Mouse (Mus musculus) embryo, embryonic 11.5 days (tissue): ENCODE results near the gene Slc12a7.

Source experiments
- DNase-seq: peaks from one replicate; pipeline ENCODE4 v3.0.0-alpha.2; 2012; ENCODE audit warnings: low read depth, low spot score

Gene Slc12a7

GRCm38 (mm10) chr13:73762938-73763337, 30.0 kb downstream of the Slc12a7 start:
- DNase-seq, result no peak

GRCm38 (mm10) chr13:73763439-73764255, 30.8 kb downstream of the Slc12a7 start:
- DNase-seq, result peak; percentile 82

- DNase-seq, result peak; percentile 29
Measured at GRCm38 (mm10) chr13:73764256-73764775, 31.4 kb downstream of the Slc12a7 start.

- DNase-seq, result no peak
Measured at GRCm38 (mm10) chr13:73765393-73765792, 32.5 kb downstream of the Slc12a7 start.

- DNase-seq, result no peak
Measured at GRCm38 (mm10) chr13:73767224-73767623, 34.3 kb downstream of the Slc12a7 start.

- DNase-seq, result no peak
Measured at GRCm38 (mm10) chr13:73767754-73768153, 34.9 kb downstream of the Slc12a7 start.

GRCm38 (mm10) chr13:73768311-73768710, 35.4 kb downstream of the Slc12a7 start:
- no peak for DNase-seq

- DNase-seq, result no peak
Measured at GRCm38 (mm10) chr13:73769916-73770682, 37.2 kb downstream of the Slc12a7 start.

- no peak for DNase-seq
Measured at GRCm38 (mm10) chr13:73771131-73771530, 38.2 kb downstream of the Slc12a7 start.

GRCm38 (mm10) chr13:73772655-73773054, 39.8 kb downstream of the Slc12a7 start:
- DNase-seq, result no peak

- DNase-seq, result no peak
Measured at GRCm38 (mm10) chr13:73773519-73774205, 40.8 kb downstream of the Slc12a7 start.

- no peak for DNase-seq
Measured at GRCm38 (mm10) chr13:73775786-73776185, 42.9 kb downstream of the Slc12a7 start.

GRCm38 (mm10) chr13:73777578-73777977, 44.7 kb downstream of the Slc12a7 start:
- DNase-seq, result no peak

GRCm38 (mm10) chr13:73782486-73782885, 49.6 kb downstream of the Slc12a7 start:
- DNase-seq, result no peak

GRCm38 (mm10) chr13:73792176-73792575, 59.3 kb downstream of the Slc12a7 start:
- no peak for DNase-seq

- no peak for DNase-seq
Measured at GRCm38 (mm10) chr13:73793171-73793570, 60.3 kb downstream of the Slc12a7 start.

GRCm38 (mm10) chr13:73799110-73799509, 66.2 kb downstream of the Slc12a7 start:
- DNase-seq, result no peak

GRCm38 (mm10) chr13:73803450-73804178, 70.7 kb downstream of the Slc12a7 start:
- no peak for DNase-seq

GRCm38 (mm10) chr13:73804914-73805313, 72.0 kb downstream of the Slc12a7 start:
- DNase-seq, result no peak

- DNase-seq, result no peak
Measured at GRCm38 (mm10) chr13:73812936-73813335, 80.0 kb downstream of the Slc12a7 start.

GRCm38 (mm10) chr13:73814181-73814580, 81.3 kb downstream of the Slc12a7 start:
- DNase-seq, result no peak
